Mouse (Mus musculus) hindbrain, embryonic 14.5 days (tissue): ENCODE measurements at regions not wholly inside any gene's neighbourhood (a gene's known extent, or its start where the extent isn't known, plus 50 kb on each side); places are given as distances from the start of the nearest gene placed in this dataset.

Experiments
- ATAC-seq: fragments of 200-750 bp; cut with Nextera tagmentation; 2 replicates; pipeline ENCODE4 v1.8.0; 2017; ENCODE audit warnings: moderate number of reproducible peaks, mild to moderate bottlenecking, moderate TSS enrichment, moderate library complexity; ENCODE audit not compliant: low FRiP score
- DNase-seq: peaks from one replicate; pipeline ENCODE4 v3.0.0-alpha.2; 2015; ENCODE audit warnings: low spot score
- H3K27ac ChIP-seq: fragments of 300-500 bp; sonication (generic); 2 replicates; pipeline ENCODE4 v1.5.1; 2014; ENCODE audit warnings: mild to moderate bottlenecking, moderate library complexity
- H3K27me3 ChIP-seq: fragments of 300-500 bp; sonication (generic); 2 replicates; pipeline ENCODE4 v1.6.1; 2014; ENCODE audit warnings: mild to moderate bottlenecking, low read length, mixed read lengths; ENCODE audit not compliant: control insufficient read depth, insufficient read depth
- H3K36me3 ChIP-seq: fragments of 300-500 bp; sonication (generic); replicated peaks from 2 replicates; pipeline ENCODE4 v1.6.1; 2014; ENCODE audit not compliant: control insufficient read depth, insufficient read depth
- H3K4me1 ChIP-seq: fragments of 300-500 bp; sonication (generic); replicated peaks from 2 replicates; pipeline ENCODE4 v1.6.1; 2014; ENCODE audit warnings: antibody characterized with exemption, low read length, mixed read lengths; ENCODE audit not compliant: control insufficient read depth, insufficient read depth
- H3K4me2 ChIP-seq: fragments of 300-500 bp; sonication (generic); replicated peaks from 2 replicates; pipeline ENCODE4 v1.6.1; 2014; ENCODE audit warnings: mild to moderate bottlenecking, moderate library complexity
- H3K4me3 ChIP-seq: fragments of 300-500 bp; sonication (generic); replicated peaks from 2 replicates; pipeline ENCODE4 v1.5.1; 2014; ENCODE audit warnings: mild to moderate bottlenecking, low read length
- H3K9ac ChIP-seq: fragments of 300-500 bp; sonication (generic); 2 replicates; pipeline ENCODE4 v1.6.1; 2014
- H3K9me3 ChIP-seq: fragments of 300-500 bp; sonication (generic); 2 replicates; pipeline ENCODE4 v1.6.1; 2016; ENCODE audit warnings: low read length; ENCODE audit not compliant: control insufficient read depth
- WGBS: fragments of 180-500 bp; shearing (Covaris S2); extraction: QIAGEN DNeasy Blood & Tissue Kit; methylation state at CpG from one replicate; pipeline ENCODE4 v1.1.7; 2014; 5-methylcytosine and 5-hydroxymethylcytosine counted together

DNA sequence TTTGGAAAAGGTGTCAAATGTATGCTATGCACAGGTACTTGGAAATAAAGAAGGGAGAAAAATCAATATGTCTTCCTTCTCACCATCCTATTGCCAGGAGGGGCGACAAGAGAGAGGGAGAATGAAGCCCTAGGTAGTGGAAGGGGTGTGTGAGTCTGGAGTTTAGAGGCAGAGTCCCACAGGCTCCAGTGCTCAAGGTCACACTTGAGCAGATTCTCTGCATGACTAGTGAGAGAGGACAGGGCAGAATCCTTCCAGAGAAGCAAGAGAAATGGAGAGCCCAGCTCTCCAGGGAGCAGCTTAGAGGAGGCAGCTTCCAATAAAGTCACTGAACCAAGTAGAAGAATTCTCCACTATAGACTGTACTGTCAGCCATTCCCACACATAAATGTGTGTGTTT, 261.9 kb downstream of the Qk start:
- no peak overlapping the region for H3K27ac ChIP-seq
- H3K4me1 ChIP-seq = no peaks in the 10 kb centered on the region
- no peaks in the 10 kb centered on the region for H3K36me3 ChIP-seq
- H3K4me3 ChIP-seq = no peak overlapping the region
- 72% methylated on average over 1 of the region's 1 CpGs for WGBS
- no peaks in the 10 kb centered on the region for H3K9me3 ChIP-seq
- no peak for ATAC-seq
- no peak overlapping the region for H3K9ac ChIP-seq
- no peak overlapping the region for H3K4me2 ChIP-seq
- no peak for DNase-seq
- H3K27me3 ChIP-seq = no peaks in the 10 kb centered on the region

DNA sequence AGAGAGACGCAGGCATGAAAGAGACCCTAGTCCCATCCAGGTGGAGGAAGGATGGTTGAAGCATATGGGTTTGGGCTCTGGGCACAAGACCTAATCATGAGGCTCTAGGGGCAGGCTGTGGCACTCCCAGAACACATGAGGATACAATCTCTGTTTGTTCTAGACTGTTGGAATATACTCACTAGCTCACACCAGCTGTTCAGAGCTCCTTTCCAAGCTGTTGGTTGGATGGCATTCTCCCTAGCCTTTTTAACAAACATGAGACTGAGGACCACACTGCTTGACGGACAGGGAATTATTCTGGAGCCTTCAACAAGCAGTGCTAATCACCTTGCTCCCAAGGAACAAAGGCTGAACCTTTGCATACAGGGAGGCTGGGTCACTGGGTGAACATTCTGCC, 263.6 kb downstream of the Qk start:
- Histone ChIP-seq H3K9me3 (no peaks in the 10 kb centered on the region), H3K9ac (no peak overlapping the region), H3K4me3 (no peak overlapping the region), H3K27me3 (no peaks in the 10 kb centered on the region), H3K27ac (no peak overlapping the region), H3K36me3 (no peaks in the 10 kb centered on the region), H3K4me1 (no peaks in the 10 kb centered on the region), H3K4me2 (no peak overlapping the region)
- 84% methylated on average over 2 of the region's 2 CpGs for WGBS
- ATAC-seq = no peak
- DNase-seq = no peak

DNA sequence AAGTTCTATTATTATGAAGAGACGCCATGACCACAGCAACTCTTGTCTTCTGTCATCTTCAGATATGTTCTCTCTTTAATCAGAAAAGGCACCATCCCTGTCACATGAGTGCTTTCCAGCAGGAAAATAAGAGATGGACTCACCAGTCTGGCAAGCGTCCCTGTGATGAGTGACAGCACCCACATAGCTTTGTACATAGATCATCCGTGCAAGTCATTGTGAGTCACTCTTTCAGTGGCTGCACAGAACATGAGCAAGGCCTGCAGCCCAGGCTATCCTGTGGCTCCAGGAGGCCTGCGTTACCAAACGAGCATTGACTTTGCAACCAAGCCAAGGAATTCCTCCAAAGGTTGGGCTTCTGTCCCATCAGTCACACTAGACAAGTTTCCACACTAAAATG, 265.3 kb downstream of the Qk start:
- 83% methylated on average over 5 of the region's 5 CpGs for WGBS
- H3K4me1 ChIP-seq = no peaks in the 10 kb centered on the region
- DNase-seq (no peak), ATAC-seq (no peak)
- no peak overlapping the region for H3K4me2 ChIP-seq
- H3K9ac ChIP-seq = no peak overlapping the region
- no peak overlapping the region for H3K4me3 ChIP-seq
- no peaks in the 10 kb centered on the region for H3K27me3 ChIP-seq
- no peaks in the 10 kb centered on the region for H3K36me3 ChIP-seq
- no peak overlapping the region for H3K27ac ChIP-seq
- H3K9me3 ChIP-seq = no peaks in the 10 kb centered on the region

DNA sequence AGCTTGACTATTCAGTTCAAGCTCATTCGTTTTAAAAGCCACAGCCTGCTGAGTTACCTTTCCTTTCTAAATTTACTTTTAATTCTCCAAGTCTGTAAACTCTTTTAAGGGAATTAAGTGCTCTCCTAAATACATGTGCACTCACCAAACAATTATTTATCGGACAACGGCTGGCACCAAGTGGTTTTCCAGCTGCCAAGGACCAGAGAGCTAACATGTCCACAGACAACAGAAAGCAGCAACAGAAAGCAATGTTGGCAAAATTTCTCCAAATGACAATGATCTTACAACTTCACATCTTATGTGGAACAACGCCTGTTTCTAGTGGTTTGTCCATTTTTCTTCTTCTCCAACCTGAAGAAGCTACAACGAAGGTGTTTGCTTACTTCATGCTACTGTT, 275.3 kb downstream of the Qk start:
- H3K9ac ChIP-seq = no peak overlapping the region
- ATAC-seq (no peak), DNase-seq (no peak)
- H3K4me2 ChIP-seq = no peak overlapping the region
- H3K9me3 ChIP-seq = 0 out of 2 replicates have a peak, but pooled peaks cover 8% of the 10 kb centered on the region
- H3K36me3 ChIP-seq = no peaks in the 10 kb centered on the region
- no peaks in the 10 kb centered on the region for H3K4me1 ChIP-seq
- 84% methylated on average over 5 of the region's 5 CpGs for WGBS
- H3K27me3 ChIP-seq = no peaks in the 10 kb centered on the region
- H3K27ac ChIP-seq = no peak overlapping the region
- H3K4me3 ChIP-seq = no peak overlapping the region

DNA sequence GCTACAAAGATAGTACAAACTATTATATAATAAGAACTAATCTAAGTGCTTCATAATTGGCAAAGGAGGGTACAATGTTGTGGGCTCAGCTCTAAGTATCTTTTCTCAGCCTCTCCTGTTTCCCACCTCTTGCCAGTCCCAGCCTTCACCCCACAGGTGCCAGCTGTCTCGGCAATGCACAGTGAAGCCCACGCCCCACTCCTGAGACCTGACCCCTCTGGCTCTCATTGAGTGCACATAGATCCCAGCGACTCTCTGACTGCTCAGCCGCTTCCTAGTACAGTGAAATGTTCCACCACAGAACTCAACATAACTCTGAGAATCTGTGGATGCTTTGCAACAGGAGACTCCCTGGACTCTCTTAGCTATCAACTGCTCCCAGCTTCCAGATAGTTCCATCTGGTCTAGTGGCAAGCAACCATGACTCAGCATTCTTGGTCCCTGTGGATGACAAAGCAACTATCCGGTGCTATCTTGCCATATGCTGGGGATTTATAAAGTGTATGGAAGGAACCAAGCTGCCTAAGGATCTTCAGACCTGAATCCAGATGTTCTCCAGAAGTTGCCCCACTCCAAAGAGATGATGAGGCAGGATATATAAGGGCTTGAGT, 277.5 kb downstream of the Qk start:
- WGBS = 92% methylated on average over 5 of the region's 5 CpGs

DNA sequence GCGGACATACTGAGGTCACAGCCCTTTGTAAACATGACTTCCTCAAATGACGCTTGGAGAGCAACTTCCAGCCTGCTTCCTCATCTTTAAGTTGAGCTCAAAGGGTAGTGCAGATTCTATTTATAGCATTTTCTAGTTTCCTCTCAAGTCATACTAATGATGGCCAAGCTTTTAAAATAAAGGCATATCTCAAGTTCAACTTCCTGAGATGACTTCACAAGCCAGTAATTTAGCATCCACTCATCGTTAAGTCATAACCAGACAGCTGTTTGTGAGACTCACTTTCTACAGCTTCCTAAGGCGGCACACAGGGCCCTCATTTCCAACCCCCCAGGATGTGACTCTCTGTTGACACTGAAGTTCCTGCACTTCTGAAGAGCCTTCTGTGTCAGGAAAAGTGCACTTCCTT, 278.7 kb downstream of the Qk start:
- Histone ChIP-seq H3K27me3 (no peaks in the 10 kb centered on the region), H3K9ac (no peak overlapping the region), H3K4me3 (no peak overlapping the region), H3K4me2 (no peak overlapping the region), H3K9me3 (no peaks in the 10 kb centered on the region), H3K36me3 (no peaks in the 10 kb centered on the region), H3K4me1 (no peaks in the 10 kb centered on the region), H3K27ac (no peak overlapping the region)
- no peak for ATAC-seq
- 83% methylated on average over 4 of the region's 4 CpGs for WGBS
- DNase-seq = no peak

More for the DNA sequence above, 277.5 kb downstream of the Qk start:
- Histone ChIP-seq H3K9me3 (no peaks in the 10 kb centered on the region), H3K36me3 (no peaks in the 10 kb centered on the region), H3K4me3 (no peak overlapping the region), H3K27ac (no peak overlapping the region), H3K4me2 (no peak overlapping the region), H3K27me3 (no peaks in the 10 kb centered on the region), H3K4me1 (no peaks in the 10 kb centered on the region), H3K9ac (no peak overlapping the region)
- ATAC-seq (no peak), DNase-seq (no peak)

DNA sequence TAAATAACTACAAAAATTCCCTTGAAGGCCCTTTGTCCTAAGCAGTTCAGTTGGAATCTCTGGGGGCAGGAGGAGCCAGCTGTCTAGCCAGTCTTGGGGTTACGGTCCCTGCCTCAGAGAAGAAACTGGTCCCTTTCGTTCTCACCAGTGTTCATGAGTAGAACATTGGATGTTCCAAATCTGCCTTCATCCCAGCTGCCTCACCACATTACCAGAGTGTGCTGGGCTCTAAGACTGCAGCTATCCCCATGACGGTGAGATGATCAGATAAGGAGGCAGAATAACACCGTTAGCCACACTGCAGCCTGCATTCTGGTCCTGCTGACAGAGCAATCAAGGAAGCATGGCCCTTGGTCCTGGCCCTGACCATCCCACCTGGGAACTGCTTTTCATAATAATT, 279.3 kb downstream of the Qk start:
- Histone ChIP-seq H3K9me3 (no peaks in the 10 kb centered on the region), H3K36me3 (no peaks in the 10 kb centered on the region), H3K27me3 (no peaks in the 10 kb centered on the region), H3K9ac (no peak overlapping the region), H3K4me3 (no peak overlapping the region), H3K4me1 (no peaks in the 10 kb centered on the region), H3K27ac (no peak overlapping the region), H3K4me2 (no peak overlapping the region)
- DNase-seq = no peak
- no peak for ATAC-seq
- WGBS = 71% methylated on average over 4 of the region's 4 CpGs

DNA sequence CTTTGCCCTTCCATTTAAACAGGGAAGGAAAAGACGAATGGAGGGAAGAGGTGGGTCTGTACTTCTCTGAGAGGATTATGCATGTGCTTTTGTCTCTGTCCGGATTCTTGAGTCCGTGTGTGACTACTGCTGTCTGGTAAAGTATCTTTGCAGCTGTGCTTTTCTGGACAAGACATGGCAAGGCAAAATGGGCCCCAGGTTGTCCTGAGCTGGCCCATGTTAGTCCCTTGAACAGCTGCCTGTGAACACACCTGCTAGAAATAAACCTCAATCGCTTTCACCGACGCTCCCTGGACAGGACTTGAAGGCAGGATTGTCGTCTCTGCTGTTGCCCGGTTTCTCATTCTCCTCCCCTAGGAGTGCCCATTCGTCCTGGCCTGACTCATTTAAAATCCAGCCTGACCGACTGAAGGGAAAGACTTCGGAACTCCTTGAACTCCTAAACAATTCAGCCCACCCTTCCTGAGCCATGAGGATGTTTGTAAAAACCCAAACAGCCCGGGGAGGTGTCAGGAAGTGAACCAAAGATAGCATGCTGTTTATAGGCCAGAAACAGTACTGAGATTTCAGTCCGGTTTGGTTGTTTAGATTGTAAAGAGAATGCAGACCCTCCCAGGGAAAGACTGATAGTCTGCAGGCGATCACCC, 281.7 kb downstream of the Qk start:
- H3K4me2 ChIP-seq = no peak overlapping the region
- no peaks in the 10 kb centered on the region for H3K4me1 ChIP-seq
- no peak overlapping the region for H3K9ac ChIP-seq
- H3K36me3 ChIP-seq = no peaks in the 10 kb centered on the region
- no peak overlapping the region for H3K4me3 ChIP-seq
- 45% methylated on average over 14 of the region's 14 CpGs for WGBS
- no peaks in the 10 kb centered on the region for H3K9me3 ChIP-seq
- H3K27me3 ChIP-seq = no peaks in the 10 kb centered on the region
- H3K27ac ChIP-seq = no peak overlapping the region
- no peak for ATAC-seq
- DNase-seq = no peak

DNA sequence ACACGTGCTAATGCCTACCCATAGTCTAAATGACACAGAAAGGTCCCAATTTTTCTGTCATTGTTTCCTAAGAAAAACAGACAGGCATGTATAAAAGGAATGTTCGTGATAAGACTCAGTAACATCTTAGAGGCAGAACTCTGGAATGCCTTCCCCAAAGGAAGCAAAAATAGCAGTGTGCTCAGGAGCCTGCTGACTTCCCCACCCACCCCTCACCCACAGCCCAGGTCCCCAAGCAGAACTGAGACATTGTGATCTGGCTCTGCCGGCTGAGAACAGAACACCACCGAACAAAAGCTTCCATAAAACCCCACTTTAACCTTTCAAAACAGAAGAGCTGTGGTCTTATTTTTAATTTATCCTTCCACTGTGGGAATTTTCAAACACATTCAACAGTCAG, 286.1 kb downstream of the Qk start:
- Histone ChIP-seq H3K4me1 (no peaks in the 10 kb centered on the region), H3K9me3 (no peaks in the 10 kb centered on the region), H3K4me3 (no peak overlapping the region), H3K27me3 (no peaks in the 10 kb centered on the region), H3K36me3 (no peaks in the 10 kb centered on the region), H3K27ac (no peak overlapping the region), H3K4me2 (no peak overlapping the region), H3K9ac (no peak overlapping the region)
- 53% methylated on average over 4 of the region's 4 CpGs for WGBS
- ATAC-seq (no peak), DNase-seq (no peak)

DNA sequence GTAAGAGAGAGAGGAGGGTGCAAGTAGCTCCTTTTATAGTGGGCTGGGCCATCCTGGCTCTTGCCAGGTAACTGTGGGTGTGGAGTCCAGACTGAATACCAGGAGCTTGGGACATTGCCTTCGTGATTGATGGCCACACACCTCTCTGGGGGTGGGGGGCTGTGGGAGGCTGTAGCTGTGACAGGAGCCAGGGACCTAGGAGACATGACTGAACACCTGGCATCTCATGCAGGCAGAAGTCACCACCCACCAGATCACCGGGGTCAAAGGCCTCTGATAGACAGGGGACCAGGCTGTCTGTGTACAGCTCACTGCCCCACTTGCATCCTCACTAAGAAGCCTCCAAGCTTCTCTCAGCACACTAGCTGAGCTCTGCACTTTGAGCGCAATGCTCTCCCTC, 288.6 kb downstream of the Qk start:
- Histone ChIP-seq H3K4me3 (no peak overlapping the region), H3K36me3 (no peaks in the 10 kb centered on the region), H3K27ac (no peak overlapping the region), H3K4me2 (no peak overlapping the region), H3K4me1 (no peaks in the 10 kb centered on the region), H3K9me3 (no peaks in the 10 kb centered on the region), H3K9ac (no peak overlapping the region), H3K27me3 (no peaks in the 10 kb centered on the region)
- 80% methylated on average over 3 of the region's 3 CpGs for WGBS
- no peak for ATAC-seq
- no peak for DNase-seq
